Mouse (Mus musculus) lung, postnatal 0 days (tissue): ENCODE results near the gene Actr2. TPM values are rescaled to one million over a fixed set of nuclear protein-coding genes. Genes with fewer than 3 reads are reported as not detected.
"Not testable (repeated sequence)": the region's sequence is repeated elsewhere in the genome, so short reads cannot be mapped to it uniquely, and the experiment has no call there.

Source experiments
- ATAC-seq: fragments of 200-750 bp; cut with Nextera tagmentation; 2 replicates; pipeline ENCODE4 v1.8.0; 2017; ENCODE audit warnings: moderate library complexity
- DNase-seq: peaks from one replicate; pipeline ENCODE4 v3.0.0-alpha.2; 2016; ENCODE audit warnings: low spot score
- H3K27ac ChIP-seq: fragments of 300-500 bp; sonication (generic); 2 replicates; pipeline ENCODE4 v1.5.1; 2014; ENCODE audit warnings: antibody characterized with exemption, mild to moderate bottlenecking, low read length, mixed read lengths
- H3K27me3 ChIP-seq: fragments of 300-500 bp; sonication (generic); replicated peaks from 2 replicates; pipeline ENCODE4 v1.6.1; 2014; ENCODE audit warnings: low read length, mixed read lengths; ENCODE audit not compliant: insufficient read depth
- H3K36me3 ChIP-seq: fragments of 300-500 bp; sonication (generic); 2 replicates; pipeline ENCODE4 v1.6.1; 2014; ENCODE audit warnings: low read length, mixed read lengths; ENCODE audit not compliant: insufficient read depth
- H3K4me1 ChIP-seq: fragments of 300-500 bp; sonication (generic); 2 replicates; pipeline ENCODE4 v1.6.1; 2014; ENCODE audit warnings: antibody characterized with exemption, low read depth, low read length, mixed read lengths; ENCODE audit not compliant: insufficient read depth
- H3K4me2 ChIP-seq: fragments of 300-500 bp; sonication (generic); replicated peaks from 2 replicates; pipeline ENCODE4 v1.6.1; 2014; ENCODE audit warnings: low read depth, mild to moderate bottlenecking, low read length, moderate library complexity, mixed read lengths
- H3K4me3 ChIP-seq: fragments of 300-500 bp; sonication (generic); 2 replicates; pipeline ENCODE4 v1.5.1; 2014; ENCODE audit warnings: low read depth, low read length
- H3K9ac ChIP-seq: fragments of 300-500 bp; sonication (generic); replicated peaks from 2 replicates; pipeline ENCODE4 v1.6.1; 2014; ENCODE audit warnings: low read depth, mild to moderate bottlenecking
- H3K9me3 ChIP-seq: fragments of 300-500 bp; sonication (generic); 2 replicates; pipeline ENCODE4 v1.6.1; 2016; ENCODE audit warnings: low read length, mixed read lengths
- CTCF ChIP-seq: IDR thresholded peaks from 2 replicates; pipeline ENCODE4 v1.5.1; 2016; ENCODE audit warnings: antibody characterized with exemption, mild to moderate bottlenecking
- EP300 ChIP-seq: IDR thresholded peaks from 2 replicates; pipeline ENCODE4 v1.6.1; 2016; ENCODE audit warnings: antibody characterized with exemption, mild to moderate bottlenecking, control low read depth
- WGBS: fragments of 180-500 bp; shearing (Covaris S2); extraction: QIAGEN DNeasy Blood & Tissue Kit; methylation state at CpG from one replicate; pipeline ENCODE4 v1.1.7; 2014; 5-methylcytosine and 5-hydroxymethylcytosine counted together
- polyA plus RNA-seq: library from polyadenylated mRNA; unstranded; fragments of >200 nt; fragmentation: Nextera tagmentation; extraction: Ambion mirVana; gene quantifications from 2 replicates; pipeline ENCODE4 v1.2.1, GENCODE M21; 2015

Gene Actr2
- polyA plus RNA-seq, 1 experiment from 2014 or later, result 93.1 TPM

DNA sequence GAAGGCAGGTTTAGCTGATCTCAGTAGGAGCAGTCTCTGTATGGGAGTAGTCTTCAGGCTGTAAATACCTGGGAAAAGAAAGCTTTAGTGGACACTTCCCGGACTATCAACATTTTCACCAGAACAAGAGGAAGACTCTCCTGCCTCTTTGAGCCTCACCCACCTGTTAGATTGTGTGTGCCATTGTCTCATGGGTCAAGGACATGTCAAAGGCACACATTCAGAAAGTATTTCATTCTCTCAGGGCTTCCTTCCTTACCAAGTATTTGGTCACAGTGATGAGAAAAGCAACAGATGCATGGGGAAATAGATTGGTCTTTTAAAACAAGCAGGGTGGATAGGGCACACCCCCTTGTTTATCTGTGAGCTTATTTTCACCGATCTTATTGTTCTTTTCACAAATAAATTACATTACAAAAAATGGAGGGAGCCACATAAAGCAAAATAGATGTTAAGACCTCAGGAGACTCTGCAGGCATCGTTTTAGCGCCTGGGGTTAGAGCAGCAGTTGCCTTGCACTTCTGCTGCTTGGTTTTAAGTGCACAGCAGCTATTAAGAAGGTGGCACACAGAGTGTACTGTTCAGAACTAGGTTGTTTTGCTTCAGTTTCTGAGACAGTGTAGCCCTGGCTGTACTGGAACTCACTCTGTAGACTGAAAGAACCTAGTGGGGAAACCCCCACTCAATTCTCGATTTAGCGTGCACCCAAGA lies 25.9 kb upstream of the Actr2 start:
- Histone ChIP-seq H3K4me1 (no peaks in the 10 kb centered on the region), H3K9ac (no peak overlapping the region), H3K27me3 (no peaks in the 10 kb centered on the region), H3K4me3 (no peak overlapping the region), H3K9me3 (no peaks in the 10 kb centered on the region), H3K36me3 (no peaks in the 10 kb centered on the region), H3K4me2 (no peak overlapping the region), H3K27ac (no peak overlapping the region)
- ATAC-seq, result no peak
- WGBS, result 85% methylated on average over 6 of the region's 6 CpGs
- TF ChIP-seq EP300, result no peak
- no peak for TF ChIP-seq CTCF
- DNase-seq, result no peak

DNA sequence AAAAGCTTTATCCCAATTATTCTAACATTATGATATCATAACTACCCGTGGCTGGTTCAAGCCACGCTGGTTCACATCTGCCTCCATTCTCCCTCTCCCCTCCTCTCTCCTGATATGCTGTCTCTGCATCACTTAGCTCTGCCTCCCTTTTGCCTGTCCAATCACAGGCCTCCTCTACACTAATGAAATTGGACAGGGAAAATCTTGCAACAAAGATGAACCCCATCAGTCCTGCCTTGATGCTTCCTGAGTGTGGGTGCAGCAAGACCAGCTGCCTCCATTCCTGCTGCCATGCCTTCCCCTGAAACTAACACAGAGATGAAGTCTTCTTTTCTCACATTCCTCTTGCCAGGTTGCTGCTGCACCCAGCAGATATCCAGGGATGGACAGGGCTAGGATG lies 25.2 kb upstream of the Actr2 start:
- Histone ChIP-seq H3K36me3 (no peaks in the 10 kb centered on the region), H3K27me3 (no peaks in the 10 kb centered on the region), H3K4me1 (no peaks in the 10 kb centered on the region), H3K27ac (no peak overlapping the region), H3K4me2 (no peak overlapping the region), H3K4me3 (no peak overlapping the region), H3K9ac (no peak overlapping the region), H3K9me3 (no peaks in the 10 kb centered on the region)
- WGBS, result 56% methylated on average over 2 of the region's 2 CpGs
- DNase-seq, result no peak
- no peak for ATAC-seq
- TF ChIP-seq CTCF, result no peak
- TF ChIP-seq EP300, result no peak

DNA sequence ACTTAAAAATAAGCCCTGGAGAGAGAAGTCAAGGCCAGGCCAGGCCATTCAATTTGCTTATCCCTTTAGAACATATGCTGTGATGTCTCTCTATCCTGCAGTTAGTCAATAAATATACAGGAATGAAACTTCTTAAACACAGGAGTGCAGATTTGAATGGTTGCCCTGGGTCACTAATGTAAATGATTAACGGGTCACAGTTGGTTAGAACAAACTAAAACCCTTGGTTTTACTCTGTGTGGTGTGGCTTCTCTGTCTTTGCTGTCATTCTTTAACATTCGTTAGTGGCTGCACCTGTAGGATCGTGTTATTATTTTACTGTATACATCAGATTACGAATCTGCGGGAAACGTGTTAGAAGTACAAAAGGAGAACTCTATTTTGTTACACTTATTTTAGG lies 23.6 kb upstream of the Actr2 start:
- no peaks in the 10 kb centered on the region for H3K4me1 ChIP-seq
- no peak overlapping the region for H3K27ac ChIP-seq
- no peak overlapping the region for H3K9ac ChIP-seq
- no peak for DNase-seq
- TF ChIP-seq EP300 (no peak), CTCF (no peak)
- no peak overlapping the region for H3K4me2 ChIP-seq
- ATAC-seq, result no peak
- H3K9me3 ChIP-seq, result no peaks in the 10 kb centered on the region
- no peaks in the 10 kb centered on the region for H3K27me3 ChIP-seq
- 73% methylated on average over 6 of the region's 6 CpGs for WGBS
- H3K4me3 ChIP-seq, result no peak overlapping the region
- no peaks in the 10 kb centered on the region for H3K36me3 ChIP-seq

DNA sequence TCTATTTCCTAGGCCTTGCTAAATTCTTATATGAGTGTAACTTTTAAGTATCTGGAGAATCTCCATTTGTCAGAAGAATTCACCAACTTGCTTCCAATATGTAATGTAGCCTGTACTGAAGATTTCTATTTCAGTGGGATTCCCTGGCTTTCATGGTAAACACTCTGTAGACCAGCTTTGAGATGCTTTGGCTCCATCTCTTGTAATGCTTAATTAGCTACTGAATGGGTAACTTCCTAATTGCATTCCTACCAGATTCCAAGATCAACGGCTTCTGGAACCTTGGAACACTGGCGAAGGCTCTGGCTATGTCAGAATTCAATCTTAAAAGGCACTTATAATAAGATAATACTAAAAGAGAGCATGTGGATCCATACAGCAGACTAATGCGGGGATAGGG lies 22.2 kb upstream of the Actr2 start:
- not testable (repeated sequence) for H3K27ac ChIP-seq, ATAC-seq, H3K9me3 ChIP-seq, H3K9ac ChIP-seq, H3K4me1 ChIP-seq, H3K4me3 ChIP-seq, H3K36me3 ChIP-seq, H3K27me3 ChIP-seq, DNase-seq, H3K4me2 ChIP-seq
- 77% methylated on average over 3 of the region's 3 CpGs for WGBS

DNA sequence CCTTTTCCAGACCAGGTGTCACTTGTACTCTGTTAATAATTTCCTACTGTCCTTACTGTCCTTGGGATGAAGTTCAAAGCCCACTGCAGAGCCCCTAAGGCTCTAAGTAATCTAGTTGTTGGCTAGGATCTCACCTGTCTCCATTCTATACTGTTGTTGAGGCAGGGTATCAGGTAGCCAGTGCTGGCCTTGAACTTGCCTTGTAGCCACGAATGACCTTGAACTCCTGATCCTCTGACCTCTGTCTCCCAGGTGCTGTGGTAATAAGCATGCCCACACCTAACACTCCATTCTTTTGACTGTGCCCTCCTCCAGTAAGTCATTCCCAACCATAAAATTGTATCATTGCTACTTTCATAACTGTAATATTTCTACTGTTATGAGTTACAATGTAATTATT lies 21.0 kb upstream of the Actr2 start:
- Histone ChIP-seq H3K27me3 (no peaks in the 10 kb centered on the region), H3K9ac (no peak overlapping the region), H3K4me3 (no peak overlapping the region), H3K27ac (no peak overlapping the region), H3K4me2 (no peak overlapping the region), H3K36me3 (no peaks in the 10 kb centered on the region), H3K4me1 (no peaks in the 10 kb centered on the region), H3K9me3 (no peaks in the 10 kb centered on the region)
- ATAC-seq, result no peak
- WGBS, result 71% methylated on average over 1 of the region's 1 CpGs
- DNase-seq, result no peak
- no peak for TF ChIP-seq CTCF
- no peak for TF ChIP-seq EP300

DNA sequence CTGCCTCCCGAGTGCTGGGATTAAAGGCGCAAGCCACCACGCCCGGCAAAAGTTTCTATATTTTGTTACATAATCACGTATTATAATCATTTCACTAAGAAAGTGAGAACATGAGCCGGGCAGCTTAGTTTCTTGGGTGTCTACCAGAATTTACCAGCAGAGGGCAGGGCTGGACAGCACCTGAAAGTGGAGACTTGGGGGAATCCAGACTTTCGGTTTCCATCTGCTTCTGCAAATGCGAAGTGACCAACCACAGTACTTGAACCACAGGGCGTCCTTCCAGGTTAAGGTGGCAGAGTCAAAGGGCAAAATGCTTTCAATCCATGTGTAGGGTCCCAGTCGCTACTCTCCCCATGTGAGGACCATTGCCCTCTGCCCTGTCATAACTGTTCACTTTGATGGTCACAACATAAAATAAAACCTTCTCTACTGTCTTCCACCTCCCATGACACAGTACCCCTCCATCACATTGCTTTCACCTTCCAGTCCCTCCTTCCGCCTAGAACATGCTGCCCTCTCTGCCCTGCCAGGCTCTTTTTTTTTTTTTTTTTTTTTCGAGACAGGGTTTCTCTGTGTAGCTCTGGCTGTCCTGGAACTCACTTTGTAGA lies 20.3 kb upstream of the Actr2 start:
- Histone ChIP-seq H3K4me3 (peak overlapping the region; percentile 18), H3K4me2 (peak overlapping the region; percentile 49), H3K4me1 (no peaks in the 10 kb centered on the region), H3K27me3 (no peaks in the 10 kb centered on the region), H3K36me3 (no peaks in the 10 kb centered on the region), H3K9me3 (no peaks in the 10 kb centered on the region), H3K9ac (no peak overlapping the region), H3K27ac (no peak overlapping the region)
- WGBS, result 30% methylated on average over 11 of the region's 12 CpGs
- peak; percentile 85 for ATAC-seq
- TF ChIP-seq CTCF, result peak; percentile 89
- no peak for TF ChIP-seq EP300
- DNase-seq, result peak; percentile 93
